In the genomic region with DNA sequence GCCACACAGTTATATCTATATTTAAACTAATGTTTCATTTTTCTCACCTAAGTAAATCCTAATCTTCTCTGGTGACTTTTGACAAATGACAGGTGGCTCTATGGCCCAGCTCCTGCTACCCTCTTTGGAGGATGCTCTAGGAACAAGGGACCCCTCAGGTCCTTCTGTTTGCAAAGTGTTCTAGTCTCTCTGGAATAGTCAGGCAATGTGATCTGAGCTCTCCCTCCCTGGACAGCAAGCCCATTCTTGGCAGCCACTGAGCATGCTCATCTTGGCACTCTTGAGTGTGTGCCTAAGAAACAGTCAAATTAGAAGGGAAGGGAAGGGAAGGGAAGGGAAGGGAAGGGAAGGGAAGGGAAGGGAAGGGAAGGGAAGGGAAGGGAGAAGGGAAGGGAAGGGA, we compare ENCODE assay signal across 8 mouse cellular contexts.
"Had no signal": no experiment of that assay in that cellular context is flagged by ENCODE, and none has a peak within 500 bp of the region (broad histone marks: within the 10 kb centered on the region; RNA-seq: fewer than 3 reads in every experiment).

No protein-coding gene starts in this region.

- DNase-seq: lung, adult 2 months; lung, postnatal 14 days; lung, postnatal 36 days; right cerebral cortex, postnatal 14 days; spleen, adult 18-20 months; thymus, adult 18-20 months; thymus, postnatal 14 days; thymus, postnatal 36 days had no signal
